Mouse (Mus musculus) granulocyte monocyte progenitor cell, adult 5-6 weeks (primary cell): ENCODE data around the gene Cadps. TPM values are rescaled to one million over a fixed set of nuclear protein-coding genes. Genes with fewer than 3 reads are reported as not detected.

ENCODE experiments used
- ATAC-seq: replicated peaks from 2 replicates; pipeline ENCODE4 v1.8.0; 2016; ENCODE audit warnings: mild to moderate bottlenecking, moderate TSS enrichment, inconsistent platforms; ENCODE audit not compliant: poor library complexity, severe bottlenecking
- total RNA-seq, 2 experiments: library from RNA; stranded (forward) in 1 of 2; stranded (reverse) in 1 of 2; fragments of 200-712, 200-1000 nt in 1 of 2; fragments of >200 nt in 1 of 2; fragmentation: Nextera tagmentation in 1 of 2; gene quantifications; 2 replicates each; pipeline ENCODE4 v1.2.3; 2014 to 2017

Cadps gene
- total RNA-seq, 2 experiments from 2014 or later: not detected

GRCm38 (mm10) chr14:12345241-12345921 is 477.5 kb downstream of the Cadps start:
- no peak for ATAC-seq

GRCm38 (mm10) chr14:12344746-12345240 is 478.1 kb downstream of the Cadps start:
- ATAC-seq: no peak

DNA sequence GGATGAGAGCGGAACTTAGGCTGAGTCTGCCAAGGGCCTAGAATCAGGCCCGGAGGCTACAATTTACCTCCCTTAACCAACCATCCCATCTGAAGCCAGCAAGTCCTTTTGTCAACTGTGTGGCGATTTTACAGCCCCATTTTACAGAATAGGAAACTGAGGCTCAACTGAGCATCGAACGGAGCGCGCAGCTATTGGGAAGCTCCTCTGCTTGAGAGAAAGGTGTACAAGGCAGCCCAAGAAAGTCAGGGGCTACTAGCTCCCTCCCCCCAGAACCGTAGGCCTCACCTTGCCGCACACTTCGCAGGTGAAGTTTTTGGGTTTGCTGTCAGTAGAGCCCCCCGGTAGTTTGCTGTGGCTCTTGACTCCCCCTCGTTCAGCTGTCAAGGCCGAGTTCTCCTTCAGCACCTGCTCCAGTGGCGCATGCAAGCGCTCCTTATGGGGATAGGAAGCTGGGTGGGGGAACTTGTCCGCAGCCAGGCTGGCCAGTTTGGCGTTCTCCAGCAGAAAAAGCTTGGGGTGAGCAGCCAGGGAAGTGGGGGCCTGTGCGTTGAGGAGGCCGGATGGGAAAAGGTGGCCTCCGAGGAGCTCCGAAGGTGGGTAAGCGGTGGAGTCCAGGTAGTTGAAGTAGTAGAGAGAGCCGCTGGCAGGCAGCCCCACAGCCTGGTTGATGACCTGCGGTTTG is 478.7 kb downstream of the Cadps start:
- ATAC-seq: no peak

DNA sequence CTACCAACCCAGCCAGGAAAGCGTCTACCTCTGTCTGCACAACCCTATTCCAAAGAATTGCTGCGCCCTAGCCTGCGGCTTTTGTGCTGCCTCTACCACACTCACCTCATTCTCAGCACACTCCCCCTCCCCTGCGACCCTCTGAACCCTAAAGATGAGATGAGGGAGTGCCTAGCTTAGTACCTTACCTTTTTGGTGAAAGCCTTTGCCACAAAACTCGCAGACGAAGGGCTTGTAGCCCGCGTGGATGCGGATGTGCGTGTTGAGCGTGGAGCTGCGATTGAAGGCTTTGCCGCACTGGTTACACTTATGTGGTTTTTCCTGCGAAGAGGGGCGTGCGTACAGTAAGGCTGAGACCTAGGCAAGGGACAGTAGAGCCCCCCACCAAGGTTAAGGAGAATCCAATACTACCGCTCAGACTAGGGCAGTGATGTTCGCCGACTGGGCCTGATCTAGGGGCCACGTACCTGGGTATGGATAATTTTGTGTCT is 479.4 kb downstream of the Cadps start:
- no peak for ATAC-seq

DNA sequence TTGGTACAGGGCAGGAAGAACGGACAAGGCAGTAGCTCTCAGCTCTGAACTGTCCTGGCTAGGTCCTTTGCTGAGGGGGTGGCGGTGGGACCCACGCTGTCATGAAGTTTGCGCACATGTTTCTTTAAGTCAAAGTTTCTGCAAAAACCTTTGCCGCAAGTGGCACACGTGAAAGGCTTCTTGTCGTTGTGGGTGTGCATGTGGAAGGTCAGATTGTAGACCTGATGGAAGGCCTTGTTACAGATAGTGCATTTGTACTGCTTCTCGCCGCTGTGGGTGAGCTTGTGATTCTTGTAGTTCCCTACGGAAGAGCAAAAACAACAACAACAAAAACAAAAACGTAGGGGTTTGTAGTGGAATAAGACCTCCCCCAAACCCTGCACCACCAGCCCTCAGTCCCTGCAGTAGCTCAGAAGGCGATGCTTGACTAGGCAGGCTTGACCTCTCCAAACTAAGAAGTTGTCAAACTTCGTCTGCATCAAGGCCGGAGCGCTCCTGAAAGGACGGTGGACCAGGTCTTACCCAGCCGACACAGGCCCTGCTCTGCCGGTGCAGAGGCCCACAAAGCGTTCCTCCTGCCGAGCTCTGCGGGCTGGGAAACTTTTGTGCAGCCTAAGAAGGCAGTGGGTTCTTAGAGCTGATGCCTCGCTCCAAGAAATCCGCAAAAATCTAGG is 480.3 kb downstream of the Cadps start:
- ATAC-seq: no peak

DNA sequence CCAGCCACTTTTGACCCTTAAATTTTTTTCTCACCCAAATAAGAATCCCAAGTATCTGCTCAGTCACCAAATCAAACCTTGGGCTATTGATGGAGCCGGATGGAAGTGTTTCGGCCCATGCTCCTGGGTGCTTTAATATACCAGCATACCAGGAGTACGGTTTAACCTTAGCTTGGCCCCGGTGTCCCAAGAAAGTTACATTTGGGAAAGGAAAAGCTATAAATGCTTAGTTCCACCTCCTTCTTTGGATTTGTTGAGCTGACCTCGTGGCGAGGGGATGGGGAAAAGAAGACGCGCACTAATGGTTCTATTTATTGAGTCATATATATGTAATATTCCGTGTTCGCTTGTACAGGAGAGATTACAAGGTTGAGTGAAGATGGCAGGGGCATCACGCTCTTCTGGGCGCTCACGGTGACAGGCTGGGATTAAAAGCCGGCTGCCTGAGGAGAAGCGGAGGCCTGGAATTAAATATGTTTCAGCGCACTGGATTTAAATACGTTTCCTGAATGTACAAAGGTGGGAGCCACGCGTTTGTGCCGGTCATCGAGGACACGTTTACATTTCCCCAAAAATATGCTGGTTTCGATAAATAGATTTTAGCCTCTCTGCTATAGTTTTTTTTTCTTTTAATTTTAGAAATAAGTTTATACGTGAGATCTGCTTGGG is 481.0 kb downstream of the Cadps start:
- no peak for ATAC-seq

DNA sequence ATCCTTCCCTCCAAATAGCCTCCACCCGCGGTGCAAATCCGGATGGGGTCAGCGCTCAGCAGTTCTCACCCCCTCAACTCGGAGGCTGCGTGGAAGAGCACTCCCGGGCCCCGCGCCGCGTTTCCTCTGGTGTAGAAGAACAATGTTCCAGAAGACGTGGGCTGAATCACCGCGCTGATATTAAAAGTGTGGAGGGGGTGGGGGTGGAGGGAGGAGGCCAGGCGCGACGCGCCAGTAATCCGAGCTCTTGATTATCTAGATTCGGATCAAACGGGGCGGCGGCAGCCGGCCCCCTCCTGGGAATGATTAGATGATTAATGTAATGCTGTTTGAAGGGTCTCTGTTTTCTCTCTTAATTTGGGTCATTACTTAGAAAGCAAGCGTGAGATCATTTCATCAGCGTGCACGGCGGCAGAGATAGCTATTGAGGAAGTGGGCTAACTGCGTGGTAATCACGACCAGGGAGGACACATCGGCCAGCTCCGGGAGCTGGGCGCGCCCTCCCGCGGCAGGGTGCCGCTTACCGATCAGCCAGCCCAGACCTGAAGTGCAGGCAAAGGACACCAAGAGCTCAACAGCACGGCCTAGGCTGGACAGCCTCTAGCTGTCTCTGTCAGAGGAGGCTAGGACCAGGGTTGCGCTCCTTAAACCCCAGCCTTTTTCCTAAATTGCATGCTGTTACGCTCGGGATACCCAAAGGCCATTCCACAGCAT is 481.6 kb downstream of the Cadps start:
- peak; percentile 65 for ATAC-seq

DNA sequence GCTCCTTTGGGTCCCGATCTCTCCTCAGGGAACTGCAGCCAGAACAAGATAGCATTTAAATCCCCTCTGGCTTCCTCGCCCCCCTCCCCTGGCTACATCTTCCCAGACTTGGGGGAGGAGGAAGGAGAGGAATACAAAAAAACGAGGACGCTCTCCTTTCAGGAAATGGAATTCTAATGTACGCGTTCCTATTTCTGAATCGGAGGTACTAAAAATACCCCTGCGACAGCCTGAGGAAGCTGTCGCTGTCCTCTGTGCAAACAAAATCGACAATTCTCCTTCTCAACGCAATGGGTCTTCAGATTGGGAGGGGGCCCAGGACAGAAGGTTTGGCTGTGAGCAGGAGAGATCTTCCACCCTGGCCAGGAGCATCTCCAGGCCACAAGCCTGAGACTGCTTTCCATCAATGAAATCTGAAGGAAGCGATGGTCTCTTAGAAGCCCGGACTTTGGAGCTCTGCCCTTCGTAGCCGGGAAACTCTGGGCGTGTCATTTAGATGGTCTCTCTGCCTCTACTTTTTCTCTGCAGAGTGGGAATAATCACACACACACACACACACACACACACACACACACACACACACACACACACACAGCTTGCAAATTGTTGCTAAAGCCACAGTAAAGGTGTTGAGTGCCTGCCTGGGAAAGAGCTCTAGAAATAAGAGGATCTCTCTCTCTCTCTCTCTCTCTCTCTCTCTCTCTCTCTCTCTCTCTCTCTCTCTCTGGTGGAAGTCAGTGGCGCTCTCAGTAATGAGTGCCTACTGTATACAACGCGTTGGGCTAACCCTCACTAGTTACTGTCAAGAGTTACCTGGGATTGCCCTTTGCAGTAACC is 482.4 kb downstream of the Cadps start:
- no peak for ATAC-seq

DNA sequence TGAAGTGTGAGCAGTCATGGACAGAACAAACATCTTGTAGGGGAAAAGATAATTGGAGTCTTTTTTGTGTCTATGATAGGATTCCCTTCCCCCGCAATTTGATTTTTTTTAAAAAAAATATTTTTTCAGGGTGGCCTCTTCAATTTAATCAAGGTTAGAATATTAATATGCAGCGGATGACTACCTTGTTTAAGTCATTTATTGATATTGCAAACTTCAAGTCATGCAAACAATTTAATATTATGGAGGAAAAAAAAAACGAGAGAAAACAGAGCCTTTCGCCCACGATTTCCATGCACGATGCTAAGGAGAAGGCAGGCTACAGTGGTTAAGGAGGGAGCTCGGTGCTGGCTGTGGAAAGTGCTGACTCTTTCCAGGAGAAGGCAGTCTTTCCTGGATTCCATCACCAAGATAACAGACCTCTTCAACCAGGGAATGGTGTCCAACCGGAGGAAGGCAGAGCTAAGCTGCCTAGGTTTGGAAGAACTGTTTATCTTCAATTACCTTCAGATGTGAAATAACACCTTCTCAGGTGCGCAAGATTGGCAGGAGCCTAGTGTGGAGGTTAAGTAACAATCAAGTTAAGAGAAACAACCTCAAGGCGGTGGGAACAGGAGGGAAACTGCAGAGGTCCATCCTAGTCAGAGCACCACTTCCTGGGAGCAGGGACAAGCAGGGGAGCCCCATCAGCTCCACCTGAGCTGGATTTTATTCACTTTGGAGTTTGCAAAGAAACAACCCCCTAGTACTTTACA is 483.9 kb downstream of the Cadps start:
- ATAC-seq: no peak

DNA sequence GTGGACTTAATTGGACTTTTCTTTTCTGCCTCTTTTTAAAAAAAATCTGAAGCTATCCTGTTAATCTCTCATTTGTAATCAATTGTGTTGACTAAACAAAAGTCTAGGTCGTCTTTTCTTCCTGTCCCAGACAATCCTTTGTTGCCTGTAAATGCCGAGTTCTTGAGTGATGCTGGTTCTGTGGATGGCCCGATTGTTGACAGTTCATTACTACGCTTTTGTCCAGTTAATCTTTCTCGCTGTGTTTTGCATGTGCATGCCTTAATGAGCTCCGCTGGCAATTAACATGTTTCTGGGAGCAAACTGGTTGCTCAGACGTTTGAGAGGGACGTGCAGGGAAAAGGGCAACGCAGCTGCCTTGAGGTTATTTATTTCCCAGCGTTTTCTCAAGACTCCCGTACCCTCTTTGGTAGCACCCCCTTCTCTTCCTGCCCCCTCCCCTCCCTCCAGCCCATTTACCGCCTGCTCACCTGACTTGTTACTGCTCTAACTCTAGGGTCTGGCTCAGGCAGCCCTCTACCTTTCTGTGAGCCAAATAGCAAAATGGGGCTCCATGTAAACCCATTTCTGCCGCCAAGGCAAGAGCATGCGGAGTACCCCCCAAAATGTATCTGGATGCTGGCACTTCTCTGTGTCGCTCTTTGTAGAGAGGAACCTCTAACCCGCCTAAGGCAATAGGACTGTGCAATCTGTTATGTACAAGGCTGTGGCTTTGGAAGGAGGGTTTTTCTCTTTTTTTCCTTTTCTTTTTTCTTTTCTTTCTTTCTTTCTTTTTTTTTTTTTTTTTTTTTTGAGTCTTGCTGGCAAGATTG is 484.7 kb downstream of the Cadps start:
- ATAC-seq: no peak

- ATAC-seq: no peak
Observed at GRCm38 (mm10) chr14:12337421-12337997, 485.4 kb downstream of the Cadps start.

- no peak for ATAC-seq
Observed at GRCm38 (mm10) chr14:12334925-12335324, 488.0 kb downstream of the Cadps start.

- ATAC-seq: no peak
Observed at GRCm38 (mm10) chr14:12333622-12334021, 489.3 kb downstream of the Cadps start.
